Mouse (Mus musculus) lung, adult 2 months (tissue): Measurements from ENCODE around the gene P2ry12.

Source experiments
- CTCF ChIP-seq: fragments of 200-500 bp; IDR thresholded peaks from 2 replicates; pipeline ENCODE4 v1.5.1; 2011; ENCODE audit warnings: mild to moderate bottlenecking, low read length, control low read depth; ENCODE audit not compliant: insufficient read depth
- POLR2A ChIP-seq: fragments of 200-500 bp; IDR thresholded peaks from 2 replicates; pipeline ENCODE4 v1.6.1; 2011; ENCODE audit warnings: low read depth, mild to moderate bottlenecking, control low read depth, low read length, borderline replicate concordance; ENCODE audit errors: extremely low read depth

DNA sequence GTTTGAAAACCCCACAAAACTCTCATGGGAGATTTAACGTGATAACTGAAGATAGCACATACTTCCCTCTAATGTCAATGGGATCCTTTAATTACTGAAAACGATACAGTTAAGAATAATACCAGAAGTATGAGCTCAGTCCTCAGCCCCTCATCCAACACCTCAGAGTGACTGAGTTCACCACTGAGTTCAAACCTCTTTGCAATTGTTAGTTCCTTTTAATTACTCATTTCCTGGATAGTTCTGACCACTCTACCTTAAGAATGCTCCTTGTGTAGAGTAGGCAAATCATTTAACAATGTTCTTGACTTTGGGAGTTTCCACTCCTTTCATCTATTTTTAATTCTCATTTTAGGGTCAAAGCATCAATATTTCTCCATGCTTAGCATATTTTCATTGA, 43.3 kb downstream of the P2ry12 start:
- no peak for TF ChIP-seq CTCF
- no peak for TF ChIP-seq POLR2A
